Mouse (Mus musculus): ENCODE measurements around the gene Tgfbr3. TPM values are rescaled to one million over a fixed set of nuclear protein-coding genes. Genes with fewer than 3 reads are reported as not detected.

Tgfbr3 gene
- polyA plus RNA-seq, 1 experiment: 40.0 TPM

DNA sequence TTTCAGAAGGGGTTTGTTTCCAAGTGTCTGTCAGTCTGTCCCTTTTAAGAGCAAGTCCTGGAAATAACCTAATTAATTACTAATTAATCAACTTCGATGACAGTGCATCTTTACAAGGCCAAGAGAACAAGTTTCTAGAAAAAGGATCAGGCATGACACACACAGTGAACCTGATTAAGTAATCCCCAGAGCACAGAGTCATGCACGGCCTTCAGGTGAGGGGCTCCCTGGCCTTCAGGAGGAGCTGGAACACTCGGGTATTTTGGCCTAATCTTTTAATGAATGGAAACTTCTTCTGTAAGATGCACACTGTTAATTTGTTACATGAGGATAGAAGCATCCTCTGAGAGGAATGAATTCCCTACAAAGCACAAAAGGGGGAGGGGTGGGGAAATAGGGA is 215.9 kb downstream of the Tgfbr3 start:
- no peak overlapping the region for H3K4me3 ChIP-seq (ENCODE audit: insufficient read depth, low read length)
- H3K4me1 ChIP-seq (ENCODE audit: control insufficient read depth, insufficient read depth, low read length): no peaks in the 10 kb centered on the region
- no peak overlapping the region for H3K27ac ChIP-seq (ENCODE audit: insufficient read depth, low read length)
- TF ChIP-seq CTCF (IDR thresholded peaks at IDR 0.05; ENCODE audit: borderline replicate concordance, insufficient read depth, low read length) (no peak), POLR2A (IDR thresholded peaks at IDR 0.05; ENCODE audit: low read depth, low read length) (no peak)

DNA sequence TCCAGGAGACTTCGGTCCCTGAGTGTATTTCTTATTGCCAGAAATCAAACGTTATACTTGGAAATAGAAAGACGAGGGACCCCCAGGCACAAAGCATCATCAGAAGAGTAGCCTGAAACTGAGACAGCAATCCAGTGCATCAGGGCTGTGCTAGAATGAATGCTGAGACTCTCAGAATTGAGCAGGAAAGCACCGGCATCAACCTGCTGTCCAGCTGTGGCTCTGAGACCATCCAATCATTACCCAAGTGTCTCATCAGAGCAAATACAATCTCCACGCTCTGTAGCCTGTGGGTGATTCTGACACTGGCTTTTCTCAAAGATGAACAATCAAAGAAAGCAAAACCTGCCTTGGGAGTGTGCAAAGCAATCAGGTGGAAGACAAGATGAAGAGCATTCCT is 221.3 kb downstream of the Tgfbr3 start:
- Histone ChIP-seq H3K27ac (ENCODE audit: insufficient read depth, low read length) (no peak overlapping the region), H3K4me1 (ENCODE audit: control insufficient read depth, insufficient read depth, low read length) (no peaks in the 10 kb centered on the region), H3K4me3 (ENCODE audit: insufficient read depth, low read length) (no peak overlapping the region)
- no peak for TF ChIP-seq POLR2A (IDR thresholded peaks at IDR 0.05; ENCODE audit: low read depth, low read length)
- no peak for TF ChIP-seq CTCF (IDR thresholded peaks at IDR 0.05; ENCODE audit: borderline replicate concordance, insufficient read depth, low read length)

DNA sequence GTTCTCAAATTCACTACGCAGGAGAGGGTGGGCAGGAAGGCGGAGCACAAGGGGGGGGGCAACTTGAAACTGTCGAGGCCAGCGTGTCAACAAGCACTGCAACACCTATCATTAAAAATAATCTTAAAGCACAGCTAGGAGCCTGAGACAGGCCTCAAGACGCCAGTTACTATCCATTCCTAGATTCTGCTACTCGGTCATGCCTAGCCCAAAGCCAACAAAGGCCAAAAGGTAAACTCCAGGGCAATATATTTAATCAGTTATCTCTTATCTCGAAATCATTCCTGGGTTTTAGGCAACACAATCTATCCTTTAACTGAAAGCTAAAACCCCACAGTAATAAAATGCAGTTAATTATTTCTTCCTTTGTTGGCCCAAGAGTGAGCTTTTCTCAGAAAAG is 221.9 kb downstream of the Tgfbr3 start:
- H3K27ac ChIP-seq (ENCODE audit: insufficient read depth, low read length): no peak overlapping the region
- no peak overlapping the region for H3K4me3 ChIP-seq (ENCODE audit: insufficient read depth, low read length)
- TF ChIP-seq POLR2A (IDR thresholded peaks at IDR 0.05; ENCODE audit: low read depth, low read length) (no peak), CTCF (IDR thresholded peaks at IDR 0.05; ENCODE audit: borderline replicate concordance, insufficient read depth, low read length) (no peak)
- H3K4me1 ChIP-seq (ENCODE audit: control insufficient read depth, insufficient read depth, low read length): no peaks in the 10 kb centered on the region

DNA sequence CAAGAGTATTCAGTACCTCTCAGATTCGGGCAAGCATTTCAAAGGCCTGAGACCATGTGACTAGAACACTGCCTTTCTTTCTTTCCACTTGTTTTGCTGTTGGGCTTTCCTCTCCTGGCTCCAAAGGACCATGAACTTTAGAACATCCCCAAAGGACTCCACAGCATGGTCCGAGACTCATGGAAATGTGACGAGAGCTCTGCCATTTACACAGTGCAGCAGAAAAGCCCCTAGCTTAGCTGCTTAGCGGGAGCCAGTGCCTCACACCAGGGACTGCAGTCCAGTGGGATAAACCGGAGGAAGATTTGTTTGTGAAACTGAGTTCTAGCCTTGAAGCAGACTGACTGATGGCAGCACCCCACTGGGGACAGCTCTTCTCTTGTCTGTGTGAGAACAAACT is 224.5 kb downstream of the Tgfbr3 start:
- Histone ChIP-seq H3K27ac (ENCODE audit: insufficient read depth, low read length) (no peak overlapping the region), H3K4me1 (ENCODE audit: control insufficient read depth, insufficient read depth, low read length) (no peaks in the 10 kb centered on the region), H3K4me3 (ENCODE audit: insufficient read depth, low read length) (no peak overlapping the region)
- TF ChIP-seq CTCF (IDR thresholded peaks at IDR 0.05; ENCODE audit: borderline replicate concordance, insufficient read depth, low read length) (no peak), POLR2A (IDR thresholded peaks at IDR 0.05; ENCODE audit: low read depth, low read length) (no peak)

DNA sequence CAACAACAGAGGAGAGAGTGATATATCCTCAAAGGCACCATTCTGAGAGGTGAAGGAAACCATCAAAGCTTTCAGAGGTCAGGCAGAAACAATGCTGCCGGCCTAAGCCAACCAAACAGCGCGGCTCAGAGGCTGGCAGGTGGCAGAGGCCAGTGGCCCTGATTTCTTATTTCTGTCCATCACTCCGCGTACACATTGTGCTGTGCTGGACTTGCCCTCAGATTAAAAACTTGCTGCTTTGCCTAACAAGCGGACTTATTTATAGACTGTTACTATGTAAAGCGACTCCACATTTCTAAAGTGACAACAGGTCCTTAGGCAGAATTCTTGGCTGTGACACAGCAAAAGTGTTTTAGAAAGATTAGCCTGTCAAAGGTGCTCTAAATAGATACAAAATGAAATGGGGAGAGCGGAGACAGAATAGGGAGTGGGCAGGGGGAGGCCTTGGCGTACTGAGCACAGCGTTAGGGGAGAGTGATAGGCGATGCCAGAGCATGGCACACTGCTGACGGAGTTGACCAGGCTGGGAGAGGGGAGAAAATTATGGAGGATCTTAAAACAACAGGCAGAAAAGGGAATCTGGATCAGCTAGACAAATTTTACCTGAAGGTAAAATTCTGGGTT is 227.1 kb downstream of the Tgfbr3 start:
- TF ChIP-seq POLR2A (IDR thresholded peaks at IDR 0.05; ENCODE audit: low read depth, low read length): no peak
- no peak for TF ChIP-seq CTCF (IDR thresholded peaks at IDR 0.05; ENCODE audit: borderline replicate concordance, insufficient read depth, low read length)
- Histone ChIP-seq H3K27ac (ENCODE audit: insufficient read depth, low read length) (no peak overlapping the region), H3K4me1 (ENCODE audit: control insufficient read depth, insufficient read depth, low read length) (0 out of 2 replicates have a peak, but pooled peaks cover 3% of the 10 kb centered on the region), H3K4me3 (ENCODE audit: insufficient read depth, low read length) (no peak overlapping the region)

- Histone ChIP-seq H3K4me3 (ENCODE audit: insufficient read depth, low read length) (no peak overlapping the region), H3K4me1 (ENCODE audit: control insufficient read depth, insufficient read depth, low read length) (0 out of 2 replicates have a peak, but pooled peaks cover 3% of the 10 kb centered on the region), H3K27ac (ENCODE audit: insufficient read depth, low read length) (no peak overlapping the region)
- TF ChIP-seq CTCF (IDR thresholded peaks at IDR 0.05; ENCODE audit: borderline replicate concordance, insufficient read depth, low read length) (no peak), POLR2A (IDR thresholded peaks at IDR 0.05; ENCODE audit: low read depth, low read length) (no peak)
Observed at GRCm38 (mm10) chr5:107059514-107059913, 229.9 kb downstream of the Tgfbr3 start.

DNA sequence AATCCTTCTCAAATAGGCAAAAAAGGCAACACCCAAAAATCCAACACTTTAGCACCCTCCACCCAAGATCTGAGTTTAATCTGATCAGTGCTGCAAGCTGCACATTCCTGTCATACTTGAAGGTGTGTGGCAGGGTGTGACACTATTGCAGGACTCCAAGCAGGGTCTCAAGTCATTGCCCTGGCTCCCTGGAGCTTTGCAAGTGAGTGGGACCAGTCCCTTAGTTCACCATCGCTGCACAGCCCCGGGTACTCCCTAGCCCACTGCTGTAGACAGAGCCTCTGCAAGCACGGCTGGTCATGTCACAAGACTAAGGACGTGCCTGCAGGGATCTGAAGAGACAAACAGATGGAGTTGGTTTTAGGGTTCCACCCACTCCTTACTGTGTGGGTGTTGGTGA is 230.8 kb downstream of the Tgfbr3 start:
- no peak for TF ChIP-seq POLR2A (IDR thresholded peaks at IDR 0.05; ENCODE audit: low read depth, low read length)
- no peak for TF ChIP-seq CTCF (IDR thresholded peaks at IDR 0.05; ENCODE audit: borderline replicate concordance, insufficient read depth, low read length)
- Histone ChIP-seq H3K4me3 (ENCODE audit: insufficient read depth, low read length) (no peak overlapping the region), H3K4me1 (ENCODE audit: control insufficient read depth, insufficient read depth, low read length) (0 out of 2 replicates have a peak, but pooled peaks cover 3% of the 10 kb centered on the region), H3K27ac (ENCODE audit: insufficient read depth, low read length) (no peak overlapping the region)

Other genes starting within 250 kb of the Tgfbr3 start
- 1.4 and 2.0 TPM in 2 replicates for gene Brdt, start 41.5 kb upstream of the Tgfbr3 start, polyA plus RNA-seq (2011; ENCODE audit: insufficient read length, low read depth, missing spikeins)
- not detected in 2 replicates for gene Ephx4, start 113.1 kb upstream of the Tgfbr3 start, polyA plus RNA-seq (2011; ENCODE audit: insufficient read length, low read depth, missing spikeins)
- gene Lpcat2b, start 141.9 kb upstream of the Tgfbr3 start, polyA plus RNA-seq (2011; ENCODE audit: insufficient read length, low read depth, missing spikeins): not detected in 2 replicates
- gene Btbd8, start 148.4 kb upstream of the Tgfbr3 start, polyA plus RNA-seq (2011; ENCODE audit: insufficient read length, low read depth, missing spikeins): 4.8 and 5.5 TPM in 2 replicates
- gene Gm42669, start 218.0 kb upstream of the Tgfbr3 start, polyA plus RNA-seq (2011; ENCODE audit: insufficient read length, low read depth, missing spikeins): not detected in 2 replicates
- gene 1700028K03Rik, start 245.1 kb upstream of the Tgfbr3 start, polyA plus RNA-seq (2011; ENCODE audit: insufficient read length, low read depth, missing spikeins): not detected in 2 replicates

Data from embryonic fibroblast, embryonic 13.5 days (primary cell).